Mouse (Mus musculus) heart, embryonic 12.5 days (tissue): Measurements from ENCODE around the gene Dhx37. TPM values are rescaled to one million over a fixed set of nuclear protein-coding genes. Genes with fewer than 3 reads are reported as not detected.
"Not testable (repeated sequence)": the region's sequence is repeated elsewhere in the genome, so short reads cannot be mapped to it uniquely, and the experiment has no call there.

ENCODE experiments used
- ATAC-seq: fragments of 200-750 bp; cut with Nextera tagmentation; 2 replicates; pipeline ENCODE4 v1.8.0; 2017; ENCODE audit warnings: moderate TSS enrichment, moderate library complexity; ENCODE audit not compliant: insufficient number of reproducible peaks, low FRiP score
- H3K27ac ChIP-seq: fragments of 300-500 bp; sonication (generic); 2 replicates; pipeline ENCODE4 v1.5.1; 2016; ENCODE audit warnings: mild to moderate bottlenecking, moderate library complexity; ENCODE audit not compliant: poor library complexity, severe bottlenecking
- H3K27me3 ChIP-seq: fragments of 300-500 bp; sonication (generic); replicated peaks from 2 replicates; pipeline ENCODE4 v1.6.1; 2016; ENCODE audit warnings: mild to moderate bottlenecking, moderate library complexity
- H3K36me3 ChIP-seq: fragments of 300-500 bp; sonication (generic); 2 replicates; pipeline ENCODE4 v1.6.1; 2016; ENCODE audit warnings: mild to moderate bottlenecking, moderate library complexity
- H3K4me1 ChIP-seq: fragments of 300-500 bp; sonication (generic); replicated peaks from 2 replicates; pipeline ENCODE4 v1.6.1; 2016; ENCODE audit warnings: mild to moderate bottlenecking
- H3K4me2 ChIP-seq: fragments of 300-500 bp; sonication (generic); 2 replicates; pipeline ENCODE4 v1.6.1; 2016; ENCODE audit warnings: mild to moderate bottlenecking, moderate library complexity
- H3K4me3 ChIP-seq: fragments of 300-500 bp; sonication (generic); 2 replicates; pipeline ENCODE4 v1.5.1; 2016; ENCODE audit warnings: mild to moderate bottlenecking
- H3K9ac ChIP-seq: fragments of 300-500 bp; sonication (generic); 2 replicates; pipeline ENCODE4 v1.6.1; 2016; ENCODE audit warnings: mild to moderate bottlenecking, moderate library complexity
- H3K9me3 ChIP-seq: fragments of 300-500 bp; sonication (generic); replicated peaks from 2 replicates; pipeline ENCODE4 v1.6.1; 2016; ENCODE audit warnings: mild to moderate bottlenecking, moderate library complexity
- WGBS: fragments of 180-500 bp; shearing (Covaris S2); methylation state at CpG from one replicate; pipeline ENCODE4 v1.1.7; 2016; 5-methylcytosine and 5-hydroxymethylcytosine counted together
- polyA plus RNA-seq: library from polyadenylated mRNA; unstranded; fragments of >200 nt; fragmentation: Nextera tagmentation; extraction: Ambion mirVana; gene quantifications from 2 replicates; pipeline ENCODE4 v1.2.1, GENCODE M21; 2016

Gene Dhx37
- polyA plus RNA-seq, 1 experiment from 2014 or later, result 11.4 TPM

- H3K27me3 ChIP-seq, result no peaks in the 10 kb centered on the region
- WGBS, result 54% methylated on average over 10 of the region's 10 CpGs
- no peaks in the 10 kb centered on the region for H3K36me3 ChIP-seq
- H3K4me1 ChIP-seq, result peaks cover 12% of the 10 kb centered on the region
- no peak overlapping the region for H3K4me3 ChIP-seq
- H3K9ac ChIP-seq, result no peak overlapping the region
- no peak for ATAC-seq
- H3K27ac ChIP-seq, result no peak overlapping the region
- H3K4me2 ChIP-seq, result no peak overlapping the region
- H3K9me3 ChIP-seq, result no peaks in the 10 kb centered on the region
These were observed 31.4 kb downstream of the Dhx37 start for GRCm38 (mm10) chr5:125402476-125402875.

- 41% methylated on average over 7 of the region's 7 CpGs for WGBS
- no peak for ATAC-seq
These were observed 33.0 kb downstream of the Dhx37 start for GRCm38 (mm10) chr5:125400903-125401302.

GRCm38 (mm10) chr5:125395008-125395407 is 38.9 kb downstream of the Dhx37 start:
- H3K4me1 ChIP-seq, result peaks cover 35% of the 10 kb centered on the region
- no peaks in the 10 kb centered on the region for H3K9me3 ChIP-seq
- H3K4me2 ChIP-seq, result peak overlapping the region; percentile 65; the same call in 1 of the 2 replicates
- no peak for ATAC-seq
- 72% methylated on average over 3 of the region's 3 CpGs for WGBS
- H3K4me3 ChIP-seq, result peak overlapping the region; percentile 34; the same call in 1 of the 2 replicates
- no peak overlapping the region for H3K9ac ChIP-seq
- peak overlapping the region; percentile 100 for H3K27ac ChIP-seq
- H3K27me3 ChIP-seq, result peaks cover 5% of the 10 kb centered on the region; the same call in 1 of the 2 replicates
- H3K36me3 ChIP-seq, result no peaks in the 10 kb centered on the region

More at GRCm38 (mm10) chr5:125400903-125401302, 33.0 kb downstream of the Dhx37 start:
- Histone ChIP-seq H3K27me3 (peaks cover 5% of the 10 kb centered on the region; the same call in 1 of the 2 replicates), H3K9me3 (no peaks in the 10 kb centered on the region), H3K36me3 (no peaks in the 10 kb centered on the region), H3K27ac (no peak overlapping the region), H3K9ac (no peak overlapping the region), H3K4me3 (no peak overlapping the region), H3K4me1 (0 out of 2 replicates have a peak, but pooled peaks cover 3% of the 10 kb centered on the region), H3K4me2 (no peak overlapping the region)

- Histone ChIP-seq H3K9ac (peak overlapping the region; percentile 76), H3K36me3 (no peaks in the 10 kb centered on the region), H3K4me2 (peak overlapping the region; percentile 65), H3K4me3 (peak overlapping the region; percentile 34), H3K4me1 (peaks cover 35% of the 10 kb centered on the region), H3K27ac (peak overlapping the region; percentile 100), H3K9me3 (no peaks in the 10 kb centered on the region), H3K27me3 (peaks cover 5% of the 10 kb centered on the region; the same call in 1 of the 2 replicates)
- WGBS, result 19% methylated on average over 22 of the region's 25 CpGs
- ATAC-seq, result peak; percentile 68
These were observed 40.0 kb downstream of the Dhx37 start for GRCm38 (mm10) chr5:125393622-125394603.

- Histone ChIP-seq H3K4me2 (peak overlapping the region; percentile 65), H3K4me1 (peaks cover 35% of the 10 kb centered on the region), H3K36me3 (no peaks in the 10 kb centered on the region), H3K4me3 (peak overlapping the region; percentile 34), H3K9me3 (no peaks in the 10 kb centered on the region), H3K9ac (peak overlapping the region; percentile 76), H3K27me3 (peaks cover 5% of the 10 kb centered on the region; the same call in 1 of the 2 replicates), H3K27ac (peak overlapping the region; percentile 100)
- under 1% methylated on average over 20 of the region's 20 CpGs for WGBS
- peak; percentile 92 for ATAC-seq
These were observed 40.8 kb downstream of the Dhx37 start for GRCm38 (mm10) chr5:125392977-125393621.

GRCm38 (mm10) chr5:125392618-125392976 is 41.3 kb downstream of the Dhx37 start:
- ATAC-seq, result no peak
- H3K27ac ChIP-seq, result peak overlapping the region; percentile 100
- no peaks in the 10 kb centered on the region for H3K9me3 ChIP-seq
- peak overlapping the region; percentile 34 for H3K4me3 ChIP-seq
- peaks cover 35% of the 10 kb centered on the region for H3K4me1 ChIP-seq
- peak overlapping the region; percentile 57; the same call in 1 of the 2 replicates for H3K9ac ChIP-seq
- H3K27me3 ChIP-seq, result peaks cover 5% of the 10 kb centered on the region; the same call in 1 of the 2 replicates
- 45% methylated on average over 1 of the region's 1 CpGs for WGBS
- peak overlapping the region; percentile 65 for H3K4me2 ChIP-seq
- H3K36me3 ChIP-seq, result no peaks in the 10 kb centered on the region

- H3K4me2 ChIP-seq, H3K9me3 ChIP-seq: not testable (repeated sequence)
These were observed 41.7 kb downstream of the Dhx37 start for GRCm38 (mm10) chr5:125392176-125392575.

GRCm38 (mm10) chr5:125391609-125392008 is 42.3 kb downstream of the Dhx37 start:
- 51% methylated on average over 5 of the region's 5 CpGs for WGBS
- H3K27ac ChIP-seq, result peak overlapping the region; percentile 100
- no peak for ATAC-seq

More at GRCm38 (mm10) chr5:125392176-125392575, 41.7 kb downstream of the Dhx37 start:
- ATAC-seq, H3K27me3 ChIP-seq, H3K9ac ChIP-seq, H3K4me3 ChIP-seq, H3K36me3 ChIP-seq: not testable (repeated sequence)
- peaks cover 35% of the 10 kb centered on the region for H3K4me1 ChIP-seq
- WGBS, result 90% methylated on average over 4 of the region's 4 CpGs
- H3K27ac ChIP-seq, result peak overlapping the region; percentile 100

GRCm38 (mm10) chr5:125390906-125391477 is 42.9 kb downstream of the Dhx37 start:
- Histone ChIP-seq H3K4me3 (no peak overlapping the region), H3K27me3 (no peaks in the 10 kb centered on the region), H3K36me3 (peaks cover under 1% of the 10 kb centered on the region), H3K4me1 (peaks cover 36% of the 10 kb centered on the region), H3K9me3 (no peaks in the 10 kb centered on the region), H3K9ac (no peak overlapping the region), H3K27ac (peak overlapping the region; percentile 100), H3K4me2 (no peak overlapping the region)
- 93% methylated on average over 3 of the region's 3 CpGs for WGBS
- ATAC-seq, result no peak

More at GRCm38 (mm10) chr5:125391609-125392008, 42.3 kb downstream of the Dhx37 start:
- Histone ChIP-seq H3K4me2 (no peak overlapping the region), H3K36me3 (no peaks in the 10 kb centered on the region), H3K4me1 (peaks cover 35% of the 10 kb centered on the region), H3K9me3 (no peaks in the 10 kb centered on the region), H3K27me3 (no peaks in the 10 kb centered on the region), H3K4me3 (no peak overlapping the region), H3K9ac (no peak overlapping the region)

- Histone ChIP-seq H3K4me3 (peak within 1 kb of the TSS; percentile 99), H3K9ac (peak within 1 kb of the TSS; percentile 100)
These were observed 44.1 kb downstream of the Dhx37 start, which contains the start of gene Ubc for GRCm38 (mm10) chr5:125389579-125390441. Gene Ubc, minus strand, starts transcription at chr5:125390202.

More at GRCm38 (mm10) chr5:125389579-125390441, 44.1 kb downstream of the Dhx37 start, which contains the start of gene Ubc:
- WGBS, result under 1% methylated on average over 69 of the region's 69 CpGs
- Histone ChIP-seq H3K27ac (peak within 1 kb of the TSS; percentile 100), H3K36me3 (peaks cover 12% of the 10 kb centered on the region), H3K9me3 (no peaks in the 10 kb centered on the region), H3K4me2 (peak within 1 kb of the TSS; percentile 87), H3K4me1 (peaks cover 42% of the 10 kb centered on the region), H3K27me3 (no peaks in the 10 kb centered on the region)
- ATAC-seq, result peak; percentile 69
